Mouse (Mus musculus): ENCODE data around the gene Cyp2d34. TPM values are rescaled to one million over a fixed set of nuclear protein-coding genes. Genes with fewer than 3 reads are reported as not detected.

Cyp2d34 gene
- not detected in 2 replicates for polyA plus RNA-seq (2012; rRNA removed)

- Histone ChIP-seq H3K36me3 (ENCODE audit: control insufficient read depth, insufficient read depth, low read length) (no peaks in the 10 kb centered on the region), H3K4me1 (ENCODE audit: control insufficient read depth, insufficient read depth, low read length) (no peaks in the 10 kb centered on the region), H3K4me3 (ENCODE audit: control insufficient read depth, low read depth, low read length) (no peak within 1 kb of the TSS), H3K27me3 (ENCODE audit: control insufficient read depth, insufficient read depth, low read length) (no peaks in the 10 kb centered on the region), H3K27ac (ENCODE audit: control insufficient read depth, insufficient read depth, low read depth, low read length) (no peak within 1 kb of the TSS)
- TF ChIP-seq CTCF (IDR thresholded peaks at IDR 0.05; ENCODE audit: control insufficient read depth, insufficient read depth, insufficient replicate concordance, low read depth, low read length) (no peak), POLR2A (IDR thresholded peaks at IDR 0.05; ENCODE audit: control insufficient read depth, low read depth, low read length) (no peak)
Measured at GRCm38 (mm10) chr15:82620531-82621202, at the start of gene Cyp2d34. Gene Cyp2d34 (minus strand): TSS chr15:82620946.

- no peak overlapping the region for H3K27ac ChIP-seq (ENCODE audit: control insufficient read depth, insufficient read depth, low read depth, low read length)
- no peaks in the 10 kb centered on the region for H3K4me1 ChIP-seq (ENCODE audit: control insufficient read depth, insufficient read depth, low read length)
- no peaks in the 10 kb centered on the region for H3K36me3 ChIP-seq (ENCODE audit: control insufficient read depth, insufficient read depth, low read length)
- TF ChIP-seq CTCF (IDR thresholded peaks at IDR 0.05; ENCODE audit: control insufficient read depth, insufficient read depth, insufficient replicate concordance, low read depth, low read length) (no peak), POLR2A (IDR thresholded peaks at IDR 0.05; ENCODE audit: control insufficient read depth, low read depth, low read length) (no peak)
- H3K27me3 ChIP-seq (ENCODE audit: control insufficient read depth, insufficient read depth, low read length): no peaks in the 10 kb centered on the region
- H3K4me3 ChIP-seq (ENCODE audit: control insufficient read depth, low read depth, low read length): no peak overlapping the region
Measured at GRCm38 (mm10) chr15:82656346-82656745, 35.6 kb upstream of the Cyp2d34 start.

GRCm38 (mm10) chr15:82644371-82644770 lies 23.6 kb upstream of the Cyp2d34 start:
- TF ChIP-seq CTCF (IDR thresholded peaks at IDR 0.05; ENCODE audit: control insufficient read depth, insufficient read depth, insufficient replicate concordance, low read depth, low read length) (no peak), POLR2A (IDR thresholded peaks at IDR 0.05; ENCODE audit: control insufficient read depth, low read depth, low read length) (no peak)
- Histone ChIP-seq H3K36me3 (ENCODE audit: control insufficient read depth, insufficient read depth, low read length) (no peaks in the 10 kb centered on the region), H3K27me3 (ENCODE audit: control insufficient read depth, insufficient read depth, low read length) (no peaks in the 10 kb centered on the region), H3K27ac (ENCODE audit: control insufficient read depth, insufficient read depth, low read depth, low read length) (no peak overlapping the region), H3K4me1 (ENCODE audit: control insufficient read depth, insufficient read depth, low read length) (no peaks in the 10 kb centered on the region), H3K4me3 (ENCODE audit: control insufficient read depth, low read depth, low read length) (no peak overlapping the region)

GRCm38 (mm10) chr15:82643771-82644170 lies 23.0 kb upstream of the Cyp2d34 start:
- H3K36me3 ChIP-seq (ENCODE audit: control insufficient read depth, insufficient read depth, low read length): no peaks in the 10 kb centered on the region
- TF ChIP-seq POLR2A (IDR thresholded peaks at IDR 0.05; ENCODE audit: control insufficient read depth, low read depth, low read length) (no peak), CTCF (IDR thresholded peaks at IDR 0.05; ENCODE audit: control insufficient read depth, insufficient read depth, insufficient replicate concordance, low read depth, low read length) (no peak)
- no peak overlapping the region for H3K4me3 ChIP-seq (ENCODE audit: control insufficient read depth, low read depth, low read length)
- H3K4me1 ChIP-seq (ENCODE audit: control insufficient read depth, insufficient read depth, low read length): no peaks in the 10 kb centered on the region
- no peak overlapping the region for H3K27ac ChIP-seq (ENCODE audit: control insufficient read depth, insufficient read depth, low read depth, low read length)
- H3K27me3 ChIP-seq (ENCODE audit: control insufficient read depth, insufficient read depth, low read length): no peaks in the 10 kb centered on the region

GRCm38 (mm10) chr15:82642771-82643170 lies 22.0 kb upstream of the Cyp2d34 start:
- Histone ChIP-seq H3K27me3 (ENCODE audit: control insufficient read depth, insufficient read depth, low read length) (no peaks in the 10 kb centered on the region), H3K27ac (ENCODE audit: control insufficient read depth, insufficient read depth, low read depth, low read length) (no peak overlapping the region), H3K4me1 (ENCODE audit: control insufficient read depth, insufficient read depth, low read length) (no peaks in the 10 kb centered on the region), H3K36me3 (ENCODE audit: control insufficient read depth, insufficient read depth, low read length) (no peaks in the 10 kb centered on the region), H3K4me3 (ENCODE audit: control insufficient read depth, low read depth, low read length) (no peak overlapping the region)
- TF ChIP-seq POLR2A (IDR thresholded peaks at IDR 0.05; ENCODE audit: control insufficient read depth, low read depth, low read length) (no peak), CTCF (IDR thresholded peaks at IDR 0.05; ENCODE audit: control insufficient read depth, insufficient read depth, insufficient replicate concordance, low read depth, low read length) (no peak)

GRCm38 (mm10) chr15:82641921-82642320 lies 21.2 kb upstream of the Cyp2d34 start:
- TF ChIP-seq POLR2A (IDR thresholded peaks at IDR 0.05; ENCODE audit: control insufficient read depth, low read depth, low read length) (no peak), CTCF (IDR thresholded peaks at IDR 0.05; ENCODE audit: control insufficient read depth, insufficient read depth, insufficient replicate concordance, low read depth, low read length) (no peak)
- Histone ChIP-seq H3K27ac (ENCODE audit: control insufficient read depth, insufficient read depth, low read depth, low read length) (no peak overlapping the region), H3K4me3 (ENCODE audit: control insufficient read depth, low read depth, low read length) (no peak overlapping the region), H3K4me1 (ENCODE audit: control insufficient read depth, insufficient read depth, low read length) (no peaks in the 10 kb centered on the region), H3K36me3 (ENCODE audit: control insufficient read depth, insufficient read depth, low read length) (no peaks in the 10 kb centered on the region), H3K27me3 (ENCODE audit: control insufficient read depth, insufficient read depth, low read length) (no peaks in the 10 kb centered on the region)

- no peak overlapping the region for H3K27ac ChIP-seq (ENCODE audit: control insufficient read depth, insufficient read depth, low read depth, low read length)
- H3K36me3 ChIP-seq (ENCODE audit: control insufficient read depth, insufficient read depth, low read length): no peaks in the 10 kb centered on the region
- H3K4me3 ChIP-seq (ENCODE audit: control insufficient read depth, low read depth, low read length): no peak overlapping the region
- TF ChIP-seq CTCF (IDR thresholded peaks at IDR 0.05; ENCODE audit: control insufficient read depth, insufficient read depth, insufficient replicate concordance, low read depth, low read length) (no peak), POLR2A (IDR thresholded peaks at IDR 0.05; ENCODE audit: control insufficient read depth, low read depth, low read length) (no peak)
- H3K4me1 ChIP-seq (ENCODE audit: control insufficient read depth, insufficient read depth, low read length): no peaks in the 10 kb centered on the region
- no peaks in the 10 kb centered on the region for H3K27me3 ChIP-seq (ENCODE audit: control insufficient read depth, insufficient read depth, low read length)
Measured at GRCm38 (mm10) chr15:82641390-82641789, 20.6 kb upstream of the Cyp2d34 start.
